Mouse (Mus musculus): ENCODE data around the gene Insrr. TPM values are rescaled to one million over a fixed set of nuclear protein-coding genes. Genes with fewer than 3 reads are reported as not detected.
A peak's percentile ranks its signal among the peaks of the same experiment; 100 is the strongest.
"Not testable (repeated sequence)": the region's sequence is repeated elsewhere in the genome, so short reads cannot be mapped to it uniquely, and the experiment has no call there.

Gene Insrr
- polyA plus RNA-seq, 1 experiment from 2014 or later = 0.95 TPM

DNA sequence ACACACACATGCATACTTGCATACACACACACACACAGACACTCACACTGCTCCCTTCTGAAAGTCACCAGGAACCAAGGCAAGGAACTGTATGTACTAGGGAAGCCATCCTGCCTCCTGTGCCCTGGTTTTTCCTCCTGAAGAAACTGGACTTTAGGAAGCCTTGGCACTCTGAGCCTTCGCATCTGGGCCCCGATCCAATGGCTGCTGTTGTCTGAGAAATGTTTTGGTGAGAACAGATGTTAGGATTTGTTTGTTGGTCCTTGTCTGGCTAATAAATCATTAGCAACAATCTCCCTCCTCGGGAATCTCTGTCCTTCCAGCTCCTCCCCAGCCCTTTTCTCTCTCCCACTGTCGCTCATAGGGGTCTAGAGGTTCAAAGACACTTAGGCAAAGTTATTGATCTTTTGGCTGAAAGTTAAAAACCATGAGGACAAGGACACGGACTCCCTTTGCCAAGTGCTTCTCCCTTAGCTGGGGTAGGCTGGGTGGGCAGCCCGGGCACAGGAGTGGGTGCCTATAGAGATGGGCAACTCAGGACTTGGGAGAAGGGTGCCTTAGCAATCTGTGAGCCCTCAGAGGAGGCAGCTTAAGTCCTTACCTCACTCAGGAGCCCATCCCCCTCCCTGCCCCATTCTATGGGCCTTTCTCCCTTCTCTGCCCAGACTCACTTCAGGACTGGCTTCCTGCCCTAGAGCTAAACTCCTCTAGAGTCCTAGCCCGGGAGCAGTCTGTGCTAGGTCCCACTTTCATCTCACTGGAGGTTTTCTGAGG, 58.2 kb downstream of the Insrr start:
- peaks cover 31% of the 10 kb centered on the region for H3K36me3 ChIP-seq (ENCODE audit: control insufficient read depth, insufficient read depth, low read length)
- no peaks in the 10 kb centered on the region for H3K27me3 ChIP-seq (ENCODE audit: control insufficient read depth, insufficient read depth, low read length)
- 0 out of 2 replicates have a peak, but pooled peaks have one; percentile 29 for ATAC-seq (ENCODE audit: low FRiP score, low TSS enrichment)
- no peaks in the 10 kb centered on the region for H3K9me3 ChIP-seq (ENCODE audit: control insufficient read depth, low read length)
- 50% methylated on average over 7 of the region's 7 CpGs for WGBS
- no peak overlapping the region for H3K9ac ChIP-seq (ENCODE audit: low read depth, low read length)
- no peak overlapping the region for H3K4me2 ChIP-seq (replicated peaks; ENCODE audit: low read depth, low read length)
- no peak overlapping the region for H3K27ac ChIP-seq (ENCODE audit: low read depth, low read length)
- H3K4me1 ChIP-seq (ENCODE audit: control insufficient read depth, insufficient read depth, low read length) = no peaks in the 10 kb centered on the region
- no peak overlapping the region for H3K4me3 ChIP-seq (ENCODE audit: low read length)

DNA sequence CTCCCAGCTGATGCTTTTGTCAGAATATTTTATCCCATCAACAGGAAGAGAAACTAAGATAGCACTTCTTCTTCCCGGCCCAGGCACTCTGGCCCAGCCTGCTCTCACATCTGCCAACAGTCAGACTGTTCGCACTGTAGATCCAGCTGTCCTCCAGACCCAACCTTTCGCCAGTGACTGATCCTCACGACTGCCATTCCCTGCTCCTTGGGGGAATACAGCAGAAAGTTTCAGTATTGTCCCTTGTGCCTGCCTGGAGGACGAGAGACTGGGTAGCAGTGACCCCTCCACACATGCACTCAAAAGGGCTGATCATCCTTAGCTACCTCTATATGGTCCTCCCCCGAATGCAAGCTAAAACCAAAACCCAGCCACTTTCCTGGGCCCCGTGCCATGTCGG, 59.2 kb downstream of the Insrr start:
- Histone ChIP-seq H3K4me1 (ENCODE audit: control insufficient read depth, insufficient read depth, low read length) (no peaks in the 10 kb centered on the region), H3K9ac (ENCODE audit: low read depth, low read length) (no peak overlapping the region), H3K36me3 (ENCODE audit: control insufficient read depth, insufficient read depth, low read length) (peaks cover 35% of the 10 kb centered on the region), H3K27me3 (ENCODE audit: control insufficient read depth, insufficient read depth, low read length) (no peaks in the 10 kb centered on the region), H3K9me3 (ENCODE audit: control insufficient read depth, low read length) (no peaks in the 10 kb centered on the region), H3K4me2 (replicated peaks; ENCODE audit: low read depth, low read length) (no peak overlapping the region), H3K27ac (ENCODE audit: low read depth, low read length) (no peak overlapping the region), H3K4me3 (ENCODE audit: low read length) (no peak overlapping the region)
- ATAC-seq (ENCODE audit: low FRiP score, low TSS enrichment) = no peak
- 88% methylated on average over 8 of the region's 8 CpGs for WGBS

DNA sequence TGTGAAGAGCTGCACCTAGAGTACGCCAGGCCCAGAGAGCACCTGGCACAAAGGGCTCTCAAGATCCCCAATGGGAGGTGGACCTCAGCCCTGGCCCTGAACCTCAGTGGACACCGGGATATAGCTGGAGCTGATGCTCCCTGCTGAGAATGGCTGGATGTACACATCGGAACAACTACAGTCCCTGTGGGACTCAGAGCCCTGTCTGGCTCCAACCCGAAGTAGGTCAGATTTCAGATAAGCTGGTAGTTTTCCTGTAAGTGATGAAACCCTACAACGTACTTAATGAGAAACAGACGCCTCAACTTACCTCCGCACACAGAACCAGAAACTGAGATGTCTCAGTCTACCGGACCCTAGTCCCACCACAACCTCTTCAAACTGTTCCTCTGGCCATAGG, 60.9 kb downstream of the Insrr start:
- Histone ChIP-seq H3K4me3 (ENCODE audit: low read length) (no peak overlapping the region), H3K36me3 (ENCODE audit: control insufficient read depth, insufficient read depth, low read length) (peaks cover 50% of the 10 kb centered on the region), H3K27me3 (ENCODE audit: control insufficient read depth, insufficient read depth, low read length) (no peaks in the 10 kb centered on the region), H3K4me1 (ENCODE audit: control insufficient read depth, insufficient read depth, low read length) (no peaks in the 10 kb centered on the region), H3K27ac (ENCODE audit: low read depth, low read length) (no peak overlapping the region), H3K4me2 (replicated peaks; ENCODE audit: low read depth, low read length) (no peak overlapping the region), H3K9ac (ENCODE audit: low read depth, low read length) (no peak overlapping the region), H3K9me3 (ENCODE audit: control insufficient read depth, low read length) (no peaks in the 10 kb centered on the region)
- ATAC-seq (ENCODE audit: low FRiP score, low TSS enrichment) = no peak
- WGBS = 93% methylated on average over 8 of the region's 8 CpGs

DNA sequence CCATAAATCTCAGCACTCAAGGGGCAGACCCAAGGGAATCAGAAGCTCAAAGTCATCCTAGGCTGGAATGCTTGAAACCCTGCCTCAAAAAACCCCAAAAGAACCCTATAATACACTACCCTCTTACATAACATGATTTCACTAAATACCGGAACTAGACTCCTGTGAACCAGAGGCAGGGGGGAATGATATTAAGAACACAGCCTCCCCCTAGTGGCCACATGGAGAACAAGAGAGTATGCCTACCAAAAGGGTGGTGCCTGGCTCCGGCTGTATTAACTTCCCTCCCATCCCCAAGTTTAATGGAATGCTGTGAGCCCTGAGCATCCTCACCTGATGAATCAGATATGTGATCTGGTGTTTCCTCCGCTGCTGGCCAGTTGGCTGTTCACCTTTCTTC, 63.1 kb downstream of the Insrr start:
- Histone ChIP-seq H3K27ac (ENCODE audit: low read depth, low read length) (no peak overlapping the region), H3K27me3 (ENCODE audit: control insufficient read depth, insufficient read depth, low read length) (no peaks in the 10 kb centered on the region), H3K9me3 (ENCODE audit: control insufficient read depth, low read length) (no peaks in the 10 kb centered on the region), H3K4me3 (ENCODE audit: low read length) (no peak overlapping the region), H3K36me3 (ENCODE audit: control insufficient read depth, insufficient read depth, low read length) (peaks cover 62% of the 10 kb centered on the region), H3K4me1 (ENCODE audit: control insufficient read depth, insufficient read depth, low read length) (no peaks in the 10 kb centered on the region), H3K9ac (ENCODE audit: low read depth, low read length) (no peak overlapping the region), H3K4me2 (replicated peaks; ENCODE audit: low read depth, low read length) (no peak overlapping the region)
- peak; percentile 54; the same call in 1 of the 2 replicates for ATAC-seq (ENCODE audit: low FRiP score, low TSS enrichment)
- WGBS = 26% methylated on average over 3 of the region's 3 CpGs

DNA sequence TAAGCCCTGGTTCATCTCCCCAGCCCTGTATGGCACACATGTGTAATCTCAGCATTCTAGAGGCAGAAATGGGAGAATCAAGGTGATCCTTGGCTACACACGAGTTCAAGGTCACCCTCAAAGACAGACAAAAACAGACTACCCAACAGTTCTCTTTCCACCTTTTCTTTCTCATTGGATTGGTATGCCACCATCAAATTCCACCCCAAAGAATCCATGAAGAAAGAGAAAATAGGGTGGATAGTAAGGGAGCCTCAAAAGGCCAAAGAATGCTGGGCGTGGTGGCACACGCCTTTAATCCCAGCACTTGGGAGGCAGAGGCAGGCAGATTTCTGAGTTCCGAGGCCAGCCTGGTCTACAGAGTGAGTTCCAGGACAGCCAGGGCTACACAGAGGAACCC, 67.4 kb downstream of the Insrr start:
- H3K36me3 ChIP-seq (ENCODE audit: control insufficient read depth, insufficient read depth, low read length) = peaks cover 72% of the 10 kb centered on the region
- not testable (repeated sequence) for H3K9me3 ChIP-seq (ENCODE audit: control insufficient read depth, low read length); H3K27ac ChIP-seq (ENCODE audit: low read depth, low read length); ATAC-seq (ENCODE audit: low FRiP score, low TSS enrichment); H3K4me3 ChIP-seq (ENCODE audit: low read length); H3K27me3 ChIP-seq (ENCODE audit: control insufficient read depth, insufficient read depth, low read length); H3K4me2 ChIP-seq (replicated peaks; ENCODE audit: low read depth, low read length); H3K9ac ChIP-seq (ENCODE audit: low read depth, low read length); H3K4me1 ChIP-seq (ENCODE audit: control insufficient read depth, insufficient read depth, low read length)
- WGBS = 93% methylated on average over 4 of the region's 4 CpGs

Other genes starting within 250 kb of the Insrr start
- 11.0 and 21.9 TPM in 2 replicates for gene Arhgef11, start 179.4 kb upstream of the Insrr start, polyA plus RNA-seq (2014; fragmentation: Nextera tagmentation; extraction: Ambion mirVana)
- 0.87 and 0.89 TPM in 2 replicates for gene Lrrc71, start 48.3 kb upstream of the Insrr start, polyA plus RNA-seq (2014; fragmentation: Nextera tagmentation; extraction: Ambion mirVana)
- 5.3 and 5.4 TPM in 2 replicates for gene Ntrk1, start 1.8 kb upstream of the Insrr start, polyA plus RNA-seq (2014; fragmentation: Nextera tagmentation; extraction: Ambion mirVana)
- 25.3 and 41.0 TPM in 2 replicates for gene Pear1, start 27.4 kb downstream of the Insrr start, polyA plus RNA-seq (2014; fragmentation: Nextera tagmentation; extraction: Ambion mirVana)
- 0.22 TPM in 1 of 2 replicates, not detected in the other for gene Sh2d2a, start 49.8 kb downstream of the Insrr start, polyA plus RNA-seq (2014; fragmentation: Nextera tagmentation; extraction: Ambion mirVana)
- gene Prcc, start 88.7 kb downstream of the Insrr start, polyA plus RNA-seq (2014; fragmentation: Nextera tagmentation; extraction: Ambion mirVana) = 15.6 and 16.6 TPM in 2 replicates
- gene Hdgf, start 109.4 kb downstream of the Insrr start, polyA plus RNA-seq (2014; fragmentation: Nextera tagmentation; extraction: Ambion mirVana) = 231 and 254 TPM in 2 replicates
- gene Mrpl24, start 122.6 kb downstream of the Insrr start, polyA plus RNA-seq (2014; fragmentation: Nextera tagmentation; extraction: Ambion mirVana) = 76.7 and 81.0 TPM in 2 replicates
- gene Isg20l2, start 133.4 kb downstream of the Insrr start, polyA plus RNA-seq (2014; fragmentation: Nextera tagmentation; extraction: Ambion mirVana) = 34.6 and 45.5 TPM in 2 replicates
- 19.3 and 21.6 TPM in 2 replicates for gene Rrnad1, start 133.8 kb downstream of the Insrr start, polyA plus RNA-seq (2014; fragmentation: Nextera tagmentation; extraction: Ambion mirVana)
- gene Crabp2, start 151.7 kb downstream of the Insrr start, polyA plus RNA-seq (2014; fragmentation: Nextera tagmentation; extraction: Ambion mirVana) = 113 and 169 TPM in 2 replicates
- 14.8 and 26.1 TPM in 2 replicates for gene Nes, start 174.1 kb downstream of the Insrr start, polyA plus RNA-seq (2014; fragmentation: Nextera tagmentation; extraction: Ambion mirVana)
- not detected in 2 replicates for gene Bcan, start 203.3 kb downstream of the Insrr start, polyA plus RNA-seq (2014; fragmentation: Nextera tagmentation; extraction: Ambion mirVana)
- not detected in 2 replicates for gene Hapln2, start 230.6 kb downstream of the Insrr start, polyA plus RNA-seq (2014; fragmentation: Nextera tagmentation; extraction: Ambion mirVana)
- gene Gpatch4, start 246.2 kb downstream of the Insrr start, polyA plus RNA-seq (2014; fragmentation: Nextera tagmentation; extraction: Ambion mirVana) = 48.1 and 48.6 TPM in 2 replicates

All from kidney, embryonic 14.5 days (tissue).